Mouse (Mus musculus) kidney, adult 18-20 months (tissue): ENCODE results near the gene Htr5a.

Experiments
- DNase-seq: peaks from one replicate; pipeline ENCODE4 v3.0.0; 2021

Gene Htr5a

DNA sequence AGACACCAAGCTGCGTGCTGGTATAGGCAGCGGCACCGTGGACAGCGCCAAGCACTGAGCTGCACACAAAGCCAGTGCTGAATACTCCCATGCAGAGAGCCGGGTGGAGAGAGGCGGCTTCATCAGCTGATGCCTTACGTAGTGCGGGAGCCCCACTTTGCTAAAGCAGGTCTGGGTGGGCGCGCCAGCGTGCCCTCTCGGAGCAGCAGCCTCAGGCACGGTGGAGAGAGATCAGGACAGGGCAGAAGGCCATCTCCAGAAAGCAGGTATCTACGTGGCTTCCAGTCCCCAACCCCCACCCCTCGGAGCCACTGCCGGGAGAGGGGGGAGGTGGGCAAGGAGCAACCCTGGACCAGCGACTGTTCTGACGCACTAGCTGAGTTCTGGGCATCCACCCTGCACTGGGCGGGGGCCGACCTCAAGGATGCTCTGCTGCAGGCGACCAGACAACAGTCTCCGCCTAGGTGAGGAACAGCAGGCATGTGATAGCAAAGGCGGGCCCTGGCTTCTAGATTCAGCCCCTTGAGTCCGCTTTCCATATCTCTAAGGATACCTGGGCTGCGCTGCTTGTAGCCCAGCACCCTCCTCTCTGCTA lies at the start of gene Htr5a:
Gene Htr5a, plus strand, starts transcription at position 449 of the 595 bp plus-strand sequence.
- DNase-seq = peak; percentile 10

DNA sequence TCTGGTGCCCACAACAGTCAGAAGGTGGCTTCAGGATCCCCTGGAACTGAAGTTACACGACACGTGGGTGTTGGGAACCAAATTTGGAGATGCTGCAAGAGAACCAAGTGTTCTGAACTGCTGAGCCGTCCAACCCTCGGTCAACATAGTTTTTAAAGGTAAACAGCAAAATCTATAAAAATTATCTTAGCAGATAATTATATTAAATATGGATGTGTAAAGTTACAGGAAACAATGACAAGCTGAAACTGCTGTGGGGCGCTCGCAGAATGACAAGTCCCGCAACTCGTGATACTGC lies 49.8 kb upstream of the Htr5a start:
- no peak for DNase-seq

- DNase-seq = no peak
These were observed 49.3 kb upstream of the Htr5a start for GRCm38 (mm10) chr5:27792531-27793205.

DNA sequence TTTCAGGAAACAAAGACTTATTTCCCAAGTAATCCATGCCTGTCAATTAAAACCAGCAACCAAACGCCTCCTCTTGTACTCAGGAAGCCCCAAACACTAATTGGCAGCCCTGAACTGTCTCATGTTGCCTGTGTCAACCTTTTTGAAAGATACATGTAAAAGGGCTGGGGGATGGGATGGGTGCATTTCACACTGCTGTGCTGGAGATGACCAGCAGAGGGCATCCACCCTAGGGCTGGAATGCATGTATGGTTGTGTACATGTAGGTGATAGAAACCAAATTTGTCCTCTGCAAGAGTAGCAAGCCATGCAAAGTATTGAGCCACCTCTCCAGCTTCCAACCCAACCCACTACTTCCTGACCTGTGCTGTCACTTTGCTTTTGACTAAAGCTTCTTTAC lies 48.0 kb upstream of the Htr5a start:
- peak; percentile 83 for DNase-seq

DNA sequence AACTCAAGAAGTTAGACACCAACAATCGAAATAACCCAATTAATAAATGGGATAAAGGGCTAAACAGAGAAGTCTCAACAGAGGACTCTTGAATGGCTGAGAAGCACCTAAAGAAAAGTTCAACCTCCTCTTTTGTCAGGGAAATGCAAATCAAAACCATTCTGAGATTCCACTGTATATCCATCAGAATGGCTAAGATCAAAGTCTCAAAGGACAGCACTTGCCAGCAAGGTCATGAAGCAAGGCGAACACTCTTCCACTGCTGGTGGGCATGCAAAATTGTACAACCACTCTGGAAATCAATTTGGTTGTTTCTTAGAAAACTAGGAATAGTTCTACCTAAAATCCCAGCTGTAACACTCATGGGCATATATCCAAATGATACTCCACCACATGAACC lies 27.7 kb upstream of the Htr5a start:
- no peak for DNase-seq

DNA sequence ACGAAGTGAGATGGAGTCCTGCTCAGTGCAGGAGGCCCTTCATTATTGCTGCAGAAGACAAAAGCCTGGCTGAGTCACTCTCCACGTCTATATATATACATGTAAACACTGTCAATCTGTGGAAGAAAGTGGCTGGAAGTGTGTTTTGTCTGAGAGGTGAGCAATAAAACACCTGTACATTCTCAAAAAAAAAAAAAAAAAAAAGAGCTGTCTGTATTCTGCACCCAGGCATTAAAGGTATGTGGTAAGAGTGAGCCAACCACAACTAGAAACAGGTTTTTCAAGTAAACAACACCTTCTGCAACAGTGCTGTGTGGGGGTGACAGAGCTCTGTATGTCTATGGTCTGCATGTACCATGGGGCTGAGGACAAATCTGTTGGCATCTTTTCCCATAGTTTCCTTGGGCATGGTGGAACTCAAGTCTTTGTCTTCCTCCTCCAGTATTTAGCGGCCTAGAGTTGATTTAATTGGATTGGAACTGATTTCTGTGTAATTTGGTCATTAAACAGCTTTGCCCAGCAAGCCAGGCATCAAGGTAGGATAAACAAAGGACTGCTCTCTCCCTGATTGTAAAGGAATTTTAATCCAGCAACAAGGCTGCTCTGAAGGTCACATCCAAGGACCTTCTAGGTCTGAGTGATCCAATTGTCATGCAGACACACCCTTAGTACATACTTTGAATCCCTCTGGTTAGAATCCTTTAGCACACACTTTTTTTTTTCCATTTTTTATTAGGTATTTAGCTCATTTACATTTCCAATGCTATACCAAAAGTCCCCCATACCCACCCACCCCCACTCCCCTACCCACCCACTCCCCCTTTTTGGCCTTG lies 22.9 kb upstream of the Htr5a start:
- DNase-seq = no peak

- no peak for DNase-seq
These were observed 20.8 kb upstream of the Htr5a start for GRCm38 (mm10) chr5:27821161-27821560.

- DNase-seq = peak; percentile 24
These were observed 14.0 kb upstream of the Htr5a start for GRCm38 (mm10) chr5:27827971-27828370.

GRCm38 (mm10) chr5:27835096-27835495 lies 6.9 kb upstream of the Htr5a start:
- DNase-seq = no peak

GRCm38 (mm10) chr5:27838061-27838460 lies 3.9 kb upstream of the Htr5a start:
- peak; percentile 10 for DNase-seq

DNA sequence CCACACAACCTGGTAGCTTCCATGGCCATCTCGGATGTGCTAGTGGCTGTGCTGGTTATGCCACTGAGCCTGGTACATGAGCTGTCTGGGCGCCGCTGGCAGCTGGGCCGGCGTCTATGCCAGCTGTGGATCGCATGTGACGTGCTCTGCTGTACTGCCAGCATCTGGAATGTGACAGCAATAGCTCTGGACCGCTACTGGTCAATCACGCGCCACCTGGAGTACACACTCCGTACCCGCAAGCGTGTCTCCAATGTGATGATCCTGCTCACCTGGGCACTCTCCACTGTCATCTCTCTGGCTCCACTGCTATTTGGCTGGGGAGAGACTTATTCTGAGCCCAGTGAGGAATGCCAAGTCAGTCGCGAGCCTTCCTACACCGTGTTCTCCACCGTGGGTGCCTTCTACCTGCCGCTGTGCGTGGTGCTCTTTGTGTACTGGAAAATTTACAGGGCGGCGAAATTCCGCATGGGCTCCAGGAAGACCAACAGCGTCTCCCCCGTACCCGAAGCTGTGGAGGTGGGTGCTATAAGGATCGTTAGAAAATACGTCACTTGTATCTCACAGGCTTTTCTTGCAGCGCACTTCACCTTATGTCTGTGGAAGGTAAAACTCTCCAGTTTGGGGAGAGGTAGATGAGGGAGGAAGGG lies 847 bp downstream of the Htr5a start:
- DNase-seq = no peak

GRCm38 (mm10) chr5:27846979-27847378 lies 5.0 kb downstream of the Htr5a start:
- DNase-seq = no peak

DNA sequence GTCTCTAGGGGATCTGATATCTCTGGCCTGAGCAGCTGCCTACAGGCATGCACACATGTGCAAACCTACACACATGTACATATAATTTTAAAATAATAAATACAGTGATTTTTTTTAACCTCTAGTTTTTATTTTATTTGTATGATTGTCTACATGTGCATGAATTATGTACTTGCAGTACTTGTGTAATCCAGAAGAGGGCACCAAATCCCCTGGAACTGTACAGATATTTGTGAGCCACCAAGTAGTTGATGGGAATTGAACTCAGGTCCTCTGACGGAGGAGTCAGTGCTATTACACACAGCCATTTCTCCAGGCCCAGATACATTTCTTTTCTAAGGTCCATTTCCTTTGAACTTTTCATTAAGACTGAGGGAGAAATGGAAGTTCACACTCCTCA lies 12.3 kb downstream of the Htr5a start:
- DNase-seq = no peak

- DNase-seq = no peak
These were observed 13.8 kb downstream of the Htr5a start for GRCm38 (mm10) chr5:27855726-27856125.

DNA sequence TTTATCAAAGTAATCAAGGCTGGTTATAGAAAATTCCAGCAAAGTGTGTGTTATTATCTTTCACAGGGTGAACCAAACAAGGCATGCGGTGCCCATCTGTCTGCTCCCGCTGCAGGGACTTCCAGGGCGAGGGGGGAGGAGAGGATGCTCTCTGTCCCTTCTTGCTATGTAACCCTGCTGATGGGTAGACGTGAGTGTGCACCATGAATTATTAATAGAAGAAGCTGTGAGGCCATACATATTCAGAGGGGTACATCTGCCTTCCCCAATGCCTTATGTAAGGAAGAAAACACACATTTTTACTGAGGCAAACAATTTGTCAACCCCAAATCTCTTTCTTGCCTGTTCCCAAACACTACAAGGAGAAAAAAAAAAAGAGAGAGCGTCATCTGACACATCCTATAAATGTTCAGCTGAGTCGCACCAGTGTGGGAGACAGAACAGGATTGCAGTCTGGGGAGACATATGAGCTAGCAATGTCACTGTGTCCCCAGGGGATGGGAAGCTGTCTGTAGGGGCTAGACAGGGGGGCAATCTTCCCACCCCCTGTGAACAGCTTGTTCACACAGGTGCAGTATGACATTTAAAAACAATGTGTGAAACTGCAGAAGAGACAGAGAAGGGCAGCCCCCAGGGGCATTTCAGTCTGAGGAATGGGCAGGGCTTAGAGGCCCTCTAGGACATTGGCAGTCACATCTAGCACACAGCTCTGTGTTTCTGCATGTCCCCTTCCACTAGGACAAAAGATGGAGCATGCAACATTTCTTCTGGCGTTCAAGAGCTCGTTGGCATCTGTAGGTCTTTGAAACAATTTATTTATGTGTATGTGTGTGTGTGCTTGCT lies 31.5 kb downstream of the Htr5a start:
- no peak for DNase-seq

GRCm38 (mm10) chr5:27874211-27874610 lies 32.3 kb downstream of the Htr5a start:
- DNase-seq = no peak

DNA sequence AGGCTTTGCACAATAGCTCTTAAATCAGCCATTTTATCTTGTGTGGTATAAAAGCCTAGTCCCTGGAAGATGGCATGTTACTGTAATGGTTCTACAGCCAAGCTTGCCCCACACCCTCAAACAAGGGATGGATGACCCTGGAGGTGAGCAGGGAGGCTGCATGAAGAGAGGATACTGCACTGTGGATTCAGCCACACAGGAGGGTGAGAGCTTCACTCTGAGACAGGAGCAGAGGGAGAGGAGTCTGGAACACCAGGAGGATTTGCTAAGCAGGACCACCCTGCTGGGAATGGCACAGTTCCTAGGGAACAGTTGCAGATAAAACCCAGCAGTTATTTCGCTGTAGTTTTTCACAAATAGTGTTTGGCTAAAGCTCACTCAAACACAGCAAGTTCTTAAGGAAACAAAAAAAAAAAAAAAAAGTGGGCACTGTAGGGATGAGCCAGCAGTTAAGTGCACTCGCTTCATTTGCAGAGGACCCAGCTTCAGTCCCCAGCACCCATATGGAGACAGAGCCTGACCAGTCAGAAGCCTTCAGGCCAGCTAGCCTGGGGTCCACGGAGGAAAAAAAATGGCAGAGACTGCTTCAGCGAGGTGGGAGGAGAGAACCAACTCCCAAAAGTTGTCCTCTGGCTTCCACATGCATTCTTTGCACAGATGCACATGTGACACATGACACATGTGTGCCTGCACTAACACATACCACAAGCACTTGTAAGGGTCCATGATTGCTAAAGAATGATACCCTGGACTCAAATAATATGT lies 33.6 kb downstream of the Htr5a start:
- DNase-seq = no peak

DNA sequence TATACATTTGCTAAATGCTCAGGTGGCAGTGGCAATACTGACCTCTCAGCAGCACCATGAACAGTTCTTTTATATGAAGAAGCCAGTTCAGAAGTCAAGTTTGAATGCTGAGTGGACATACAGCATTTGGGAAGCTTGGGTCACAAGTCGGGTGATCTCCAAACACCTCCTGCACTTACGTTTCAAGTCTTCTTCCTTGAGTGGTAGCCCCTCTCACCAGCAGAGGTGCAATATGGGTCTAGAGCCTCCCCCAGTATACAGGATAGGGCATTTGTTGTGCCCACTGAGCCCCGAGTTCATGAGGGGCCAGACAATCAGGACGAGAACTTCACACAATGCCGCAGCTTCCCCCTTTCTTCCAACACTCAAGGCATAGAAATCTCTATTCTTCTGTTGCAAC lies 36.4 kb downstream of the Htr5a start:
- DNase-seq = no peak

- no peak for DNase-seq
These were observed 37.8 kb downstream of the Htr5a start for GRCm38 (mm10) chr5:27879726-27880125.

- no peak for DNase-seq
These were observed 38.5 kb downstream of the Htr5a start for GRCm38 (mm10) chr5:27880329-27881036.

DNA sequence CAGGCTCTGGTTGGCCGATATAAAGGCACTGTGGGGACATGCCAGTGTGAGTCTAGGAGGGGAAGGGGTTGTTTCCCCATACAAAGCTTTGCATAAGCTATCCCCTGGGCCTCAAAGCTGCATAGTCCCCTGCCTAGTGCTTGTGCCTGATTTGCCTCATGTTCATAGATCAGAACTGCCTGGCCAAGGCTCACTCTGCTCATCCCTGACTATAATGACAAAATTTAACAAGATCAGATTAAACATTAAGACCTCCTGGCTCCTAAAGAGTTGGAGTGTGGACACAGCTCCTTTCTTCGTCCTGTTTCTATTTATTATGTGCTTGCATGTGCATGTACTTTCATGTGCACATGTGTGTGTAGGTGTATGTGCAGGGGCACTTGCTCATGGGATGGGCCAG lies 39.3 kb downstream of the Htr5a start:
- no peak for DNase-seq
